Mouse (Mus musculus) granulocyte monocyte progenitor cell, adult 5-6 weeks (primary cell): ENCODE data around the gene Ext2. TPM values are rescaled to one million over a fixed set of nuclear protein-coding genes. Genes with fewer than 3 reads are reported as not detected.

ENCODE experiments used
- ATAC-seq: replicated peaks from 2 replicates; pipeline ENCODE4 v1.8.0; 2016; ENCODE audit warnings: mild to moderate bottlenecking, moderate TSS enrichment, inconsistent platforms; ENCODE audit not compliant: poor library complexity, severe bottlenecking
- total RNA-seq, 2 experiments: library from RNA; stranded (forward) in 1 of 2; stranded (reverse) in 1 of 2; fragments of 200-712, 200-1000 nt in 1 of 2; fragments of >200 nt in 1 of 2; fragmentation: Nextera tagmentation in 1 of 2; gene quantifications; 2 replicates each; pipeline ENCODE4 v1.2.3; 2014 to 2017

Ext2 gene
- total RNA-seq, 2 experiments from 2014 or later = 35.6 to 38.6 TPM

DNA sequence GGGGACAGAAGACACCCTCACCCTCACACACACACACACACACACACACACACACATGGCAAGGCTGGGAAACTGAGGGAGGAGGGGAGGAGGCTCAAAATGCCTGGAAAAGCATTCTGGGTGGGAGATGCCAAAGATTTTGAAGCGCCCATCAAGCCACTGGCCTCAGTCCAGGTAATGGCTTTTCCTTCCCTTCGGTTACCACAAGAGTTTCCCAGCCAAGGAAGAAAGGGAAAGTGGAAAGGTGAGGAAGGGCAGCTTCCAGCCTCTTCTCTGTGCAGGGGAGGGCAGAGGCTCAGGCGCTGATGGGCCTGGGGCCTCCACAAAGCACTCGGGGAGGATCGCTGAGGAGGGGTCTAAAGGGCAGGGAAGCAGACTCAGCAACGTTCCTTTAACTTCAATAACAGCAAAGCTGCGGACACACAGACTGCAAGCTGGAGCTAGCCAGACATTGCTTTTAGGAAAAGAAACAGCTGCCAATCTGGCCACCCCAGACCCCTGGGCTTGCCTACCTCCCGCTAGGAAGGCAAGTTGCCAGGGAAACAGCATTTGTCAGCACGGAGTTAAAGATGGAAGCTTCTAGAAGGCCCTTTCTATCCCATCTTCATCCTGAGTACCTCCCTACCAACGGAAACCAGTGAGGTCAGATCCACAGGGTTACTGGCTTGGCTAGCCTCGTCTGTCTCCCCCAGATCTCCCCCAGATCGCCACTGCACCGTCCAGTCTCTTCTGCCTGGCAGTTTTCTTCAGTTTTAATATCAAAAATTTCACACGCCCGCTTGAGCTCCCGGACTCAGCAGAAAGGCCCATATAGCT lies 43.1 kb downstream of the Ext2 start:
- ATAC-seq = no peak

DNA sequence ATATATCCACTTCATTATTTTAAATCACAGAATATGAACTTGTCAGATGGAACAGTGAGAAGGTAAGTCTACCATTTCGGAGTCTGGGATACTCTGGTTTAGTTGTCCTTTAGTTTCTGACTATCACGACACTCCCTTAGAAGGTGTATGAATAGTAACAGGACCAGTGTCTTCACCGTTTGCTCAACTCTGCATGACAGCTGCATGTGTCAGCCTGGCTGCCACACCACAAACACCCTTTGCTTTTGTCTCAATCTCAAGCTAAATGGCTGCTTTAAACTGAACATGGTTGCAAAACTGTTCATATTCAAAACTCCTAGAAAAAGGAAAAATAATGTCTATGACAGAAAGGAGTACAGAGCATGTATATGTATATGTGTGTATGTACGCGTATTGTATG lies 43.8 kb downstream of the Ext2 start:
- no peak for ATAC-seq

GRCm38 (mm10) chr2:93777056-93777430 lies 45.3 kb downstream of the Ext2 start:
- no peak for ATAC-seq

DNA sequence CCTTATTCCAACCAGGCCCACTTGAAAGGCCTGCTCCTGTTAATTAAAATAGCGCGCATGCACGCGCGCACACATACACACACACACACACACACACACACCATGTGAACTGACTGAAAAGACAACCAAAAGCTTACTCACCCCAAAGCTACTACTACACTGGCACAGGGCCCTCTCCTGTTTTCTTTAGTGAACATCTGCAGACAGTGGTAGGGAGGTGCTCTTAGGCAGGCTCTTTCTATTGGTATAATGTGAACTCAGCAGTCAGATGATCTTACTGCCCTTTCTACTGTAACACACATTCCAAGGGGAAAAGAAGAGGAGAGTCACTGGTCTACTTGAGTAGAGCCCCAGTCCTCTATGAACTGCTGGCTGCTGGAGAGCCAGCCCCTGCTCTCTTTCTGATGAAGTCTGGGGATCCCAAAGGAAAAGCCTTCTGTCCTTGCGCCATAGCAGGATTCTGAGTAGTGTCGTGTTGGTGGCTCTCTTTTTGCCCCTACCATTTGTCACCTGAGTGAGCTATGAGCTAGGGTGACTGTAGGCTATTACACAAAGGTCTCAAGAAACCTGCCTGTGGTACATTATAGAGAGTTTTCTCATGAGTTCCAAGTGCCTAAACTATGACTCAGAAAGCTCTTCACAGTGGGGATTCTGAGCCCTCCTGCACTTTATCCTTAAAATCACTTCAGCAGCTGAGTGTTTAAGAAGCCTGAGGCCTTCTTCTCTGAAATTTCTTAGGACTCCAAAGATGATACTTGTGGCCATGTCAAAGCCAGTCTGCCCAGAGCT lies 45.9 kb downstream of the Ext2 start:
- no peak for ATAC-seq

- no peak for ATAC-seq
Measured at GRCm38 (mm10) chr2:93775431-93775830, 46.9 kb downstream of the Ext2 start.

GRCm38 (mm10) chr2:93774946-93775345 lies 47.4 kb downstream of the Ext2 start:
- no peak for ATAC-seq

DNA sequence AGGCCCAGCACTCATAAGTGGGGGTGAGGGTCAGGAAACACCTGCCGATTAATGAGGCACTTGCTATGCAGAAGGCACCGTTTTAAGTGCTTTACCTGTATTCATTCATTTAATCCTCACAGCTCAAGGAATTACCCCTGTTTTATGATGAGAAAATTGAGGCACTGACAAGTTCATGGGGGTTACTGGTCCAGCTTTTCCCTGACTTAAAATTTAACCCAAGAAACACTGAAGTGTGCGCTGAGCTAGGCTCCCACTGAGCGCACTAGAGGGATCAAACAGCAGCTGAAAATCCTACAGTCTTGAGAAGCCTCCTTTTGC lies 49.6 kb downstream of the Ext2 start:
- no peak for ATAC-seq

DNA sequence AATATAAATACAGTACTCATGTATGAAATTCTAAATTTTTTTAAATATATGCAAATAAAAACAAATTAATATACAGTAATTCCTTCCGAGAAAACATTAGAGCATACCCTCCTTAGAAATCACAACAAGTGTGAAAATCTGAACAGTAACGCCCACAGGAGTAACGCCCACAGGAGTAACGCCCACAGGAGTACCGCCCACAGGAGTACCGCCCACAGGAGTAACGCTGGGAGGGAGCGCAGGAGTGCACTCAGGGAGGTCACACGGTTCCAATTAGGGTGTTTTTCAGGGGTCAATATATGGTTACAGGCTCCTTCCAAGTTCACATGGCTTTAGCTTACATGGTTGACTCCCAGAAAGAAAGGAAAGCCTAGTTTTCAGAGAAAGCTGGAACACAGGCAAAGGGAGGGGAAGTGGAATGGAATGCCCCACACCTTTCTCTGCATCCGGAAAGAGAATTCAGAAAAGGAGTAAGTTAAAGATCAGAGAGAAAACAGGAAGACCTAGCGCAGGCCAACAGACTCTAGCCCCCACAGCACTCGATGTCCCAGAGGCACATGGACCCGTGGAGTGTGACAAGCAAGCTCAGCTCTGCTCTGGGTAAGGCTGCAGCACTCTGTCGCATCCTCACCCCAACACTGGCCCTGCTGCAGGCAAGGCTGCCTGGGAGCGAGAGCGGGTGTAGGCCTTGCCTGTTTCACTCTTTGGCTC lies 50.2 kb downstream of the Ext2 start:
- ATAC-seq = peak; percentile 70; the same call in 1 of the 2 replicates

DNA sequence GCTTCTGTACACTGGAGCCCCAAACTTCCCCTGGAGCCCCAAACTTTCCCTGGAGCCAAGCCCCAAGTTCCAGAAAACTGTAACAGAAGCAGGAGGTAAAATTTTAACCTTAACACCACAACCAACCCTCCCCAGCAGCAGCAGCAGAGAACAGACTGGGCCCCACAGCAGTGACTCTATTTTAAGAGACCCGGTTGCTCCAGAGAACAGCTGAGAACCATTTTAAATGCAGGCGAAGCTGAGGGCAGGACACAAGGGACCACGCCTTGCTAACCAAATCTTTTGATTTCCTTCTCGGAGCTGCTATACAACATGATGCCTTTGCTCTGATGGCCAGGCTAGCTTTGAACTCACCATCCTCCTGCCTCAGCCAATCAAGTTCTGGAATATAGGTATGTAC lies 51.5 kb downstream of the Ext2 start:
- no peak for ATAC-seq

DNA sequence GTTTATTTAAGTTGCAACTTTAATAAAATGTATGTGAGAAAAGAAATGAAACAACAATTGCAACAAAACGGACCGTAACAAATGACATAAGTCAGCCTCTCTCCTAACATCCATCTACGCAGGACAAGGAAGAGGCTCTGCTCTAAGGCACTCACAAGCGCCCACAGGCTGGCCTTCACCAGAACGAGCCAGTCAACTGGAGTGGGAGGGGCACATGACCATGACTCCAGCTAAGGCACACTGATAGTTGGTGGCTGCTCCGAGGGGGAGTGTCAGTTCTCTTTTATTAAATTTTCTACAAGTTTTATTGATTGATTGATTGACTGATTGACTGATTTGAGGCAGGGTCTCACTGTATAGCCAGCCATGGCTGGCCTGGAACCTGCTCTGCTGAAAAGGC lies 52.5 kb downstream of the Ext2 start:
- ATAC-seq = no peak

- no peak for ATAC-seq
Measured at GRCm38 (mm10) chr2:93765721-93766120, 56.6 kb downstream of the Ext2 start.

DNA sequence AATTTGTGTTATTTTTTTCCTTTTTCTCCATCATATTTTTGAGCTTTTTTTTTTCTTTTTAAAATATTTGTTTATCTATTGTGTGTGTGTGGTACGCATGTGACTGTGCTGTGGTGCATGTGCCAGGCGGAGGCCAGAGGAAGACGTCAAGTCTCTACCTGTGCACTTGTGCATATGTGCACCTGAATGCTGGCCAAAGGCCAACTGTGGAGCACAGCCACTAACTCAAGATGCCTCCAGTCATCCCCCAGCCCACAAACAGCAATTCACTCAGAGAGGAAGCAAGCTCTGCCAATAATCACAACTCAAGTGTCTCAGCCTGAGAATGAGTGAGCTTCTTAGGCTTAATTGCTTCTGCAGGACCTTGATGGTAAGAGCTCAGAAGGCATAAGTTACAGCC lies 58.2 kb downstream of the Ext2 start:
- ATAC-seq = no peak

GRCm38 (mm10) chr2:93760389-93760788 lies 62.0 kb downstream of the Ext2 start:
- no peak for ATAC-seq

GRCm38 (mm10) chr2:93759173-93759572 lies 63.2 kb downstream of the Ext2 start:
- ATAC-seq = no peak

- no peak for ATAC-seq
Measured at GRCm38 (mm10) chr2:93758298-93758697, 64.1 kb downstream of the Ext2 start.

DNA sequence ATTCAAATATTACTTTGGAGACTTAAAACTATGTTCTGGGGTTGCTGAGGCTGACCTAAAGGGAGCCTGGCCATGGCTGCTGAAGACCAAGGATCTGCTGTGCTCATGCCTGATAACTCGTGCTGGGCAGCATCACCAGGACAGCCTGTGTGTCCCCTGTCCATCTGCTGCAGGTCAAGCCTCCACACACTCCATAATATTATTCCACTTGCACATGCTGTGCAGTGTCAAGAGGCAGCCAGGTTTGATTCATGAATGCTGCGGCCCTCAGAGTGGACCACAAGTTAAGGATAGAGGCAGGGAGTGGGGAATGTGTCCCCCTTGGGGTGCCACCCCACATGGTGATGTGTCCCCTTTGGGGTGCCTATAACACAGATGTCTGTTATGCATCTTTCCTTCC lies 68.0 kb downstream of the Ext2 start:
- no peak for ATAC-seq

- no peak for ATAC-seq
Measured at GRCm38 (mm10) chr2:93753147-93753758, 69.1 kb downstream of the Ext2 start.

- no peak for ATAC-seq
Measured at GRCm38 (mm10) chr2:93749709-93750108, 72.7 kb downstream of the Ext2 start.

DNA sequence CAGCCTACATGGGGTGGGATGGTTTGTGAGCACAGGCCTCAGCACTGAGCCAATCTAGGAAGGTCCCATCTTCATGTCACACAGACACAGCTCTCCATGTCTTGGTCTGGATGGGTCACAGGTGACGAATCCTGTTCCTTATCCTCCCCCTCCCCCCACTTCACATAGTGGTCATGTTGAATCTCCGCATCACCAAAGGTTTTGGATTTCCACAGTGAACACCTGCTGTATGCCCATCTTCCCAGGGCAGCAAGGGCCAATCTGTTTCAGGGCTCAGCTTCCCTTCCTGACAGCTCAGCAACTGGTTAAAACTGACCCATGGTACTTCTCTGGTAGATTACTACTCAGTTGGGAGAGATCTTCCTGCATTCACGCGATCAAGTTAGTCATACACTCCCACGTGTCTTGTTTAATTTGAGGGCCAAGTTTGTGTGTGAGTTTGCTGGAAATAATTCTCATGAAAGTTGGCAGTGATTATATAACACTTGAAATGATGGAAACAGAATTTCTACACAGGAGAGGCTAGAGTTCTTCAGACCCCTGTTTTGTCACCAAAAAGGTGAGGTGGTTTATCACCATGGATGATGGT lies 74.7 kb downstream of the Ext2 start:
- ATAC-seq = no peak

DNA sequence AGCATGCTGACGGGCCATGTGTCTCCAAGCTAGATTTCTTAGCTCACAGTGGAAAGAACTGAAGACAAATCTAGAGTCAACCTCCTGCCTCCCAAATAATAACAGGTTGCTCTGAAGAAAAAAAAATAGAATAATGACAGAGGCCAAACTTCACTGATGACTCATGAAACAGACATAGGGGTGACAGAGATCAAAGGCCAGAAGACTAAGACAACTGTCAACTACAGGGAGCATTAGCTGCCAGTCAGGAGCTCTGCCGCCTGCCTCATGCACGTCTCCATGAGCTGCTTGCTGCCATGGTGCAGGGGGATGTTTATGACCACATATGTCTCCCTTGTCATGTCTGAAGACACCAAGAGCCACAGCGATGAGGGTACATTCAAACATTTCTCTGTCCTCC lies 75.7 kb downstream of the Ext2 start:
- ATAC-seq = no peak
